Mouse (Mus musculus) lung, postnatal 0 days (tissue): Measurements from ENCODE around the gene Ankub1. TPM values are rescaled to one million over a fixed set of nuclear protein-coding genes. Genes with fewer than 3 reads are reported as not detected.
A peak's percentile ranks its signal among the peaks of the same experiment; 100 is the strongest.

ENCODE experiments used
- ATAC-seq: fragments of 200-750 bp; cut with Nextera tagmentation; 2 replicates; pipeline ENCODE4 v1.8.0; 2017; ENCODE audit warnings: moderate library complexity
- DNase-seq: peaks from one replicate; pipeline ENCODE4 v3.0.0-alpha.2; 2016; ENCODE audit warnings: low spot score
- H3K27ac ChIP-seq: fragments of 300-500 bp; sonication (generic); 2 replicates; pipeline ENCODE4 v1.5.1; 2014; ENCODE audit warnings: antibody characterized with exemption, mild to moderate bottlenecking, low read length, mixed read lengths
- H3K27me3 ChIP-seq: fragments of 300-500 bp; sonication (generic); replicated peaks from 2 replicates; pipeline ENCODE4 v1.6.1; 2014; ENCODE audit warnings: low read length, mixed read lengths; ENCODE audit not compliant: insufficient read depth
- H3K36me3 ChIP-seq: fragments of 300-500 bp; sonication (generic); 2 replicates; pipeline ENCODE4 v1.6.1; 2014; ENCODE audit warnings: low read length, mixed read lengths; ENCODE audit not compliant: insufficient read depth
- H3K4me1 ChIP-seq: fragments of 300-500 bp; sonication (generic); 2 replicates; pipeline ENCODE4 v1.6.1; 2014; ENCODE audit warnings: antibody characterized with exemption, low read depth, low read length, mixed read lengths; ENCODE audit not compliant: insufficient read depth
- H3K4me2 ChIP-seq: fragments of 300-500 bp; sonication (generic); replicated peaks from 2 replicates; pipeline ENCODE4 v1.6.1; 2014; ENCODE audit warnings: low read depth, mild to moderate bottlenecking, low read length, moderate library complexity, mixed read lengths
- H3K4me3 ChIP-seq: fragments of 300-500 bp; sonication (generic); 2 replicates; pipeline ENCODE4 v1.5.1; 2014; ENCODE audit warnings: low read depth, low read length
- H3K9ac ChIP-seq: fragments of 300-500 bp; sonication (generic); replicated peaks from 2 replicates; pipeline ENCODE4 v1.6.1; 2014; ENCODE audit warnings: low read depth, mild to moderate bottlenecking
- H3K9me3 ChIP-seq: fragments of 300-500 bp; sonication (generic); 2 replicates; pipeline ENCODE4 v1.6.1; 2016; ENCODE audit warnings: low read length, mixed read lengths
- CTCF ChIP-seq: IDR thresholded peaks from 2 replicates; pipeline ENCODE4 v1.5.1; 2016; ENCODE audit warnings: antibody characterized with exemption, mild to moderate bottlenecking
- EP300 ChIP-seq: IDR thresholded peaks from 2 replicates; pipeline ENCODE4 v1.6.1; 2016; ENCODE audit warnings: antibody characterized with exemption, mild to moderate bottlenecking, control low read depth
- WGBS: fragments of 180-500 bp; shearing (Covaris S2); extraction: QIAGEN DNeasy Blood & Tissue Kit; methylation state at CpG from one replicate; pipeline ENCODE4 v1.1.7; 2014; 5-methylcytosine and 5-hydroxymethylcytosine counted together
- microRNA-seq: library from miRNA; unstranded; fragments of <30 nt; microRNA quantifications from one replicate; pipeline ENCODE4, GENCODE M21; 2016
- polyA plus RNA-seq: library from polyadenylated mRNA; unstranded; fragments of >200 nt; fragmentation: Nextera tagmentation; extraction: Ambion mirVana; gene quantifications from 2 replicates; pipeline ENCODE4 v1.2.1, GENCODE M21; 2015

Gene Ankub1
- polyA plus RNA-seq, 1 experiment from 2014 or later = 0.25 TPM

DNA sequence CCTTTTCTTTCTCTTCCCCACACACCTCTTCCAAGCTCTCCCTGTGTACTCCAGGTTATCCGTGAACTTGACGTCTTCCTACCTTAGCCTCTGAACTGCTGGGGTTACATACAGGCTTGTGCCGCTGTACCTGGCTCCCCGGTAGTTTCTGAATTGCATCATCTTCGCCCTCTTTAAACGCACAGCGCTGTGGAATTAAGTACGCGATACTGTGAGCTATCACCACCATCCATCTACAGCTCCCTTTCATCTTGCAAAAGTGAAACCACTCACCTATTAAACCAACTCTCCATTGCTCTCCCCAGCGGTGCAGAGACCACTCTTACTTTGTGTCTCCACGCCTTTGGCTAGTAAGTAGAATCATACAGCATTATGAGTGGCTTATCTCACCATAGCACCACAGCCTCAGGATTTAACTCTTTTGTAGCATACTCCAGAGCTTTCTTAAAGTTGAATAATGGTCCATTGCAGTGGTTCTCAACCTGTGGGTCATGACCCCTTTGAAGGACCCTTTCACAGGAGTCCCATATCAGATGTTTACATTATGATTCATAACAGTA is 65.6 kb downstream of the Ankub1 start:
- H3K36me3 ChIP-seq = no peaks in the 10 kb centered on the region
- H3K27ac ChIP-seq = no peak overlapping the region
- WGBS = 63% methylated on average over 11 of the region's 11 CpGs
- ATAC-seq (peak; percentile 68), DNase-seq (peak; percentile 59)
- H3K4me3 ChIP-seq = no peak overlapping the region
- H3K9ac ChIP-seq = no peak overlapping the region
- 0 out of 2 replicates have a peak overlapping the region, but pooled peaks have one; percentile 6 for H3K4me2 ChIP-seq
- H3K9me3 ChIP-seq = no peaks in the 10 kb centered on the region
- no peaks in the 10 kb centered on the region for H3K4me1 ChIP-seq
- no peaks in the 10 kb centered on the region for H3K27me3 ChIP-seq
- no peak for TF ChIP-seq EP300

DNA sequence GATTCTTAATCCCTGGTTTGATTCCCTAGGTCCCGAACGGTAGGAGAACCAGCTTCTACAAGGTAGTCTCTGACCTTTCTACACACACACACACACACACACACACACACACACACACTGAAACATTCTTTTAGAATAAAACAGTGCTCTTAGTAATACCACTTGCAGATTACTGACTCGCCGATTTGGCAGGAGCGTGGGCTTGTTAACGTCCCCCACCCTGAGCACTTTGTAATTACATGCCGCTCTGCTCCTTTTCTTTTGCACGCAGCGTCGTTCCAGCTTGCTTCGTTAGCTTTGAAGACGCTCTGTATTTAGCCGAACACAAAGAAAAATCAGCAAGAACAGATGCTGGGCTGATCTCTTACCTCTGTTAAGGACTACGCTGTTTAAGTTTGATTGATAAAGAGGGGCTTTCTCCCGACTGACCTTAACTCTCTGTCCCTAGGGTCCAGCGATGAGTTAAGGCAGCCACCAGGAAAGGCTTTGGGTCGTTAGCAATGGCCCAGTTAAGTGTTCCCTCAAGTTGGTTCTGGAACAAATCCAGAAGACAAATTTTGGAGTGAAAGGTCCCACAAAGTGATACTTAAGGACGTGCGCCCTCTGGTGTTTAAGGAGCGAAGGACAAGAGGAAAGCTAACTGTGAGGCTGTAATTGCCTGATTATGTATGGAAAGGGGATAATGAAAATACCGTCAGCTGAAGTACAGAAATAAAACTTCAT is 67.2 kb downstream of the Ankub1 start:
- peak overlapping the region; percentile 74 for H3K27ac ChIP-seq
- H3K36me3 ChIP-seq = no peaks in the 10 kb centered on the region
- peak; percentile 91 for DNase-seq
- H3K9ac ChIP-seq = peak overlapping the region; percentile 48
- 0 out of 2 replicates have a peak, but pooled peaks have one; percentile 42 for TF ChIP-seq EP300
- TF ChIP-seq CTCF = peak; percentile 92
- H3K4me2 ChIP-seq = peak overlapping the region; percentile 55
- H3K9me3 ChIP-seq = no peaks in the 10 kb centered on the region
- H3K4me3 ChIP-seq = peak overlapping the region; percentile 34
- no peaks in the 10 kb centered on the region for H3K27me3 ChIP-seq
- ATAC-seq = peak; percentile 76
- no peaks in the 10 kb centered on the region for H3K4me1 ChIP-seq
- 25% methylated on average over 21 of the region's 21 CpGs for WGBS

DNA sequence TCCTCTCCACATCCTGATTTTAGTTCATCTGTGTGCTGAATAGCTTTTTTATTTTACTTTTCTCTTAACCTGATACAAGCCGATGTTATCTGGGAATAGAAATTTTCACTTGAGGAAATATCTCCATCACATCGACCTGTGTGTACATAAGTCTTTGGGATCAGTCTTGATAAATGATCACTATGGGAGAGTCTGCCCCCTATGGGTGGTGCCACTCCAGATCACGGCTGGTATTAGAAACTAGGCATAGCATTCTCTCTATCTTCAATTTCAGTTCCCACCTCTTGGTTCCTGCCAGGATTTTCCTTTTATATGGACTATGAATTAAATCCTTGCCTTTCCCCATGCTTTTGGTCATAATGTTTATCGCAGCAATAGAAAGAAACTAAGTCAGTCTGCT is 72.9 kb downstream of the Ankub1 start:
- TF ChIP-seq CTCF = peak; percentile 61
- no peak for TF ChIP-seq EP300
- Histone ChIP-seq H3K27me3 (no peaks in the 10 kb centered on the region), H3K4me1 (no peaks in the 10 kb centered on the region), H3K4me2 (no peak overlapping the region), H3K36me3 (no peaks in the 10 kb centered on the region), H3K27ac (no peak overlapping the region), H3K4me3 (no peak overlapping the region), H3K9ac (no peak overlapping the region), H3K9me3 (no peaks in the 10 kb centered on the region)
- ATAC-seq = no peak
- DNase-seq = no peak
- WGBS = 67% methylated on average over 4 of the region's 4 CpGs

DNA sequence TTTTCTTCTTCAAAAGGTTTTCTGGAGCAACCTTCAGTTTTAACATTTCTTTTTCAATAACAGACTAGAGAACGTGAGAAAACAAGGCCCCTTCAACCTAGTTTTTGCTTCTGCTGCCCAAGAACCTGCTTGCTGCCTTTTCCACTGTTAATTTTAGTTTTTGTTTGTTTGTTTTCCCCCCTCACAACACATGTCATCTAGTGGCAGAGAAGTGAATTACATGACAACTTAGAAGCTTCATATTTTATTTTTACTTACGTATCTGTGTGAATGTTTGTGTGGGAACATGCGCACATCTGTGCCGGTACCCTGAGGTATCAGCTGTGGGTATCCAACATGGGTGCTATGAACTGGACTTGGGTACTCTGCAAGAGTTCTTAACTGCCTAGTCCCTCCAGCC is 76.9 kb downstream of the Ankub1 start:
- Histone ChIP-seq H3K27me3 (no peaks in the 10 kb centered on the region), H3K27ac (no peak overlapping the region), H3K4me3 (no peak overlapping the region), H3K4me2 (no peak overlapping the region), H3K9ac (no peak overlapping the region), H3K9me3 (no peaks in the 10 kb centered on the region), H3K36me3 (no peaks in the 10 kb centered on the region), H3K4me1 (no peaks in the 10 kb centered on the region)
- TF ChIP-seq CTCF = peak; percentile 59
- no peak for TF ChIP-seq EP300
- ATAC-seq (no peak), DNase-seq (no peak)
- WGBS = 92% methylated on average over 4 of the region's 4 CpGs

DNA sequence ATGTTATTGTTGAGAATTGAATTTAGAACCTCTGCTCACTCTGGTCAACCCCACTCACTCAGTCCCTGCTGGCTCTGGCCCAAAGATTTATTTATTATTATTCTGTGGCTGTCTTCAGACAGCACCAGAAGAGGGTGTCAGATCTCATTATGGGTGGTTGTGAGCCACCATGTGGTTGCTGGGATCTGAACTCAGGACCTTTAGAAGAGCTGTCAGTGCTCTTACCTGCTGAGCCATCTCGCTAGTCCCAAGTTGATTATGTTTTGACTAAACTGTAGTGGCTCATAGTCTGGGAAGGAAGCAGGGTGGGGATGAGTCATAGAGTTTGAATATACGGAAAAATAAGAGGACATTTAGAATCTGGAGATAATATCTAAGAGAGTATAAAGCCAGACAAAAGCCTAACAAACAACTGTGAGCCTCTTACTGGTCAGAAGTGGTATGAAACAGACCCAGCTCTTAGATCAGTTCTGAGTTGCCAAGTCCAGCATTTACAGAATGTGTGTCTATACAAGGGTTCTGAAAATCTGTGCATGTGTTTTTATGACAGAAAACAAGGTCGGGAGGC is 80.1 kb downstream of the Ankub1 start:
- Histone ChIP-seq H3K9me3 (no peaks in the 10 kb centered on the region), H3K4me3 (no peak overlapping the region), H3K36me3 (no peaks in the 10 kb centered on the region), H3K27ac (no peak overlapping the region), H3K9ac (no peak overlapping the region), H3K27me3 (no peaks in the 10 kb centered on the region), H3K4me2 (no peak overlapping the region), H3K4me1 (no peaks in the 10 kb centered on the region)
- 46% methylated on average over 3 of the region's 3 CpGs for WGBS
- DNase-seq = peak; percentile 38
- ATAC-seq = peak; percentile 62
- TF ChIP-seq EP300 = no peak
- TF ChIP-seq CTCF = no peak; the same call in 1 of the 2 replicates

DNA sequence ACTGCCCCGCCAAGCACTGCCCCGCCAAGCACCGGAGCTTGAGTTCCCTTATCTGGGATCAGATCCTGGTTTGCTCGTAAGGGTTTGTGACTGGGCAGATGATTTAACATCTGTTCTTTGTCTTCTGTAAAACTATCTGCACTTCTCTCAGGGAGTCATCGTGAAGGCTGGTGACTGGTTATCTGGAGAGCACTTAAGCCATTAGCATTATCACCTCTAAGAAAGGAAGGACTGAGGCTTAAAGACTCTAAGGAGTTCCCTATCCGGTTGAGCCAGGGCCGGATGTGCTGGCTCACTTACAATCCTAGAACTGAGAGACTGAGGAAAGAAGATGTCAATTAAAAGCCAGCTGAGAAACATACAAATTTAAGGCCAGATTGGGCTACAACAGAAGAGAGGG is 80.8 kb downstream of the Ankub1 start:
- Histone ChIP-seq H3K4me2 (no peak overlapping the region), H3K9ac (no peak overlapping the region), H3K36me3 (no peaks in the 10 kb centered on the region), H3K4me1 (no peaks in the 10 kb centered on the region), H3K27me3 (no peaks in the 10 kb centered on the region), H3K9me3 (no peaks in the 10 kb centered on the region), H3K27ac (no peak overlapping the region), H3K4me3 (no peak overlapping the region)
- DNase-seq (no peak), ATAC-seq (no peak)
- 61% methylated on average over 7 of the region's 7 CpGs for whole genome bisulfite sequencing
- TF ChIP-seq CTCF (no peak), EP300 (no peak)

Small RNAs within 50 kb of the gene (microRNA-seq; reads per million reads assigned to microRNA genes)
- gene Mir6377 = not detected

Other genes with a start within 250 kb of the Ankub1 start
- gene Wwtr1, start 116.9 kb downstream of the Ankub1 start, polyA plus RNA-seq = 53.6 and 56.0 TPM in 2 replicates
- 104 and 116 TPM in 2 replicates for gene Commd2, start 41.1 kb downstream of the Ankub1 start, polyA plus RNA-seq
- 155 and 197 TPM in 2 replicates for gene Rnf13, start 43.3 kb upstream of the Ankub1 start, polyA plus RNA-seq
- gene Pfn2, start 155.3 kb upstream of the Ankub1 start, polyA plus RNA-seq = 24.9 and 28.9 TPM in 2 replicates